Mouse (Mus musculus) hindbrain, postnatal 0 days (tissue): ENCODE results near the gene Nrcam. TPM values are rescaled to one million over a fixed set of nuclear protein-coding genes. Genes with fewer than 3 reads are reported as not detected.

Experiments used
- ATAC-seq: fragments of 200-750 bp; cut with Nextera tagmentation; 2 replicates; pipeline ENCODE4 v1.8.0; 2017; ENCODE audit warnings: mild to moderate bottlenecking, moderate TSS enrichment, moderate library complexity
- DNase-seq: peaks from one replicate; pipeline ENCODE4 v3.0.0-alpha.2; 2015; ENCODE audit warnings: low spot score
- H3K27ac ChIP-seq: fragments of 300-500 bp; sonication (generic); 2 replicates; pipeline ENCODE4 v1.5.1; 2014; ENCODE audit warnings: mild to moderate bottlenecking
- H3K27me3 ChIP-seq: fragments of 300-500 bp; sonication (generic); 2 replicates; pipeline ENCODE4 v1.6.1; 2014; ENCODE audit warnings: low read length, mixed read lengths; ENCODE audit not compliant: insufficient read depth
- H3K36me3 ChIP-seq: fragments of 300-500 bp; sonication (generic); 2 replicates; pipeline ENCODE4 v1.6.1; 2014; ENCODE audit warnings: low read length, mixed read lengths; ENCODE audit not compliant: insufficient read depth
- H3K4me1 ChIP-seq: fragments of 300-500 bp; sonication (generic); 2 replicates; pipeline ENCODE4 v1.6.1; 2014; ENCODE audit warnings: antibody characterized with exemption, low read length, mixed read lengths; ENCODE audit not compliant: insufficient read depth
- H3K4me2 ChIP-seq: fragments of 300-500 bp; sonication (generic); 2 replicates; pipeline ENCODE4 v1.6.1; 2014; ENCODE audit warnings: low read depth, mild to moderate bottlenecking, low read length, moderate library complexity, mixed read lengths
- H3K4me3 ChIP-seq: fragments of 300-500 bp; sonication (generic); 2 replicates; pipeline ENCODE4 v1.5.1; 2014; ENCODE audit warnings: low read length
- H3K9ac ChIP-seq: fragments of 300-500 bp; sonication (generic); replicated peaks from 2 replicates; pipeline ENCODE4 v1.6.1; 2014; ENCODE audit warnings: mild to moderate bottlenecking, low read length, moderate library complexity, mixed read lengths
- H3K9me3 ChIP-seq: fragments of 300-500 bp; sonication (generic); 2 replicates; pipeline ENCODE4 v1.6.1; 2016; ENCODE audit warnings: low read length, mixed read lengths
- CTCF ChIP-seq: IDR thresholded peaks from 2 replicates; pipeline ENCODE4 v1.5.1; 2016; ENCODE audit warnings: antibody characterized with exemption, control low read depth, low read depth
- WGBS: fragments of 180-500 bp; shearing (Covaris S2); extraction: QIAGEN DNeasy Blood & Tissue Kit; methylation state at CpG from one replicate; pipeline ENCODE4 v1.1.7; 2014; 5-methylcytosine and 5-hydroxymethylcytosine counted together
- polyA plus RNA-seq: library from polyadenylated mRNA; unstranded; fragments of >200 nt; fragmentation: Nextera tagmentation; extraction: Ambion mirVana; gene quantifications from 2 replicates; pipeline ENCODE4 v1.2.1, GENCODE M21; 2015
- total RNA-seq: library from RNA; depleted of rRNA; stranded (reverse); fragments of >200 nt; gene quantifications from 2 replicates; pipeline ENCODE4 v1.2.3, GENCODE M21; 2014

The Nrcam gene
- total and polyA plus RNA-seq, 2 experiments from 2014 or later = 113 to 163 TPM

GRCm38 (mm10) chr12:44479260-44480030, 150.8 kb downstream of the Nrcam start:
- no peak for TF ChIP-seq CTCF
- Histone ChIP-seq H3K9ac (no peak overlapping the region), H3K4me1 (peaks cover 7% of the 10 kb centered on the region; the same call in 1 of the 2 replicates), H3K4me3 (no peak overlapping the region), H3K36me3 (no peaks in the 10 kb centered on the region), H3K4me2 (no peak overlapping the region), H3K9me3 (no peaks in the 10 kb centered on the region), H3K27ac (peak overlapping the region; percentile 20; the same call in 1 of the 2 replicates), H3K27me3 (no peaks in the 10 kb centered on the region)
- DNase-seq (no peak), ATAC-seq (no peak)
- WGBS = 36% methylated on average over 6 of the region's 6 CpGs

DNA sequence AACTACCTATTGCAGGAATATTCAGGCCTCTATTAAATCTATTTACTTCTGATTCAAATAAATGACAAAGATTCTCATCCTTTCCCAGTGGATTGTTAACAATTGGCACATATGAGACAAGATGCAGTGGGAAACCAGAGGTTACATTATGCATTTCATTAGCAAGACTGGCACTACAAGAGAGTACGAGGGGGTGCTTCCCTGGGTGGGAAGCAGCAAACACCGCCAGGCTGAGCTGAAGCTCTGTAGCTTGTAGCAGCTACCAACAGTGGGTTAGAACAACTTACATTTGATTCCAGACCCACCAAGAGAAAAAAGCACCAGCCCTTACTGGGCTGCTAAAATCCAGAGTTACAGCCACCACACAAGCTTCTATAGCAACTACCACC, 151.3 kb downstream of the Nrcam start:
- no peak for ATAC-seq
- no peaks in the 10 kb centered on the region for H3K36me3 ChIP-seq
- 44% methylated on average over 2 of the region's 2 CpGs for WGBS
- H3K27ac ChIP-seq = peak overlapping the region; percentile 20; the same call in 1 of the 2 replicates
- H3K4me3 ChIP-seq = no peak overlapping the region
- H3K27me3 ChIP-seq = no peaks in the 10 kb centered on the region
- no peaks in the 10 kb centered on the region for H3K9me3 ChIP-seq
- no peak overlapping the region for H3K9ac ChIP-seq
- no peak overlapping the region for H3K4me2 ChIP-seq
- DNase-seq = no peak
- no peak for TF ChIP-seq CTCF
- H3K4me1 ChIP-seq = peaks cover 7% of the 10 kb centered on the region; the same call in 1 of the 2 replicates

- no peak overlapping the region for H3K9ac ChIP-seq
- H3K36me3 ChIP-seq = no peaks in the 10 kb centered on the region
- no peak for DNase-seq
- no peaks in the 10 kb centered on the region for H3K9me3 ChIP-seq
- WGBS = 55% methylated on average over 3 of the region's 3 CpGs
- H3K4me2 ChIP-seq = no peak overlapping the region
- H3K4me3 ChIP-seq = no peak overlapping the region
- no peak overlapping the region for H3K27ac ChIP-seq
- H3K27me3 ChIP-seq = no peaks in the 10 kb centered on the region
- peaks cover 7% of the 10 kb centered on the region; the same call in 1 of the 2 replicates for H3K4me1 ChIP-seq
- ATAC-seq = no peak
- no peak for TF ChIP-seq CTCF
Measured at GRCm38 (mm10) chr12:44481415-44481814, 152.7 kb downstream of the Nrcam start.

GRCm38 (mm10) chr12:44492759-44493479, 164.2 kb downstream of the Nrcam start:
- H3K4me2 ChIP-seq = no peak overlapping the region
- no peaks in the 10 kb centered on the region for H3K36me3 ChIP-seq
- 34% methylated on average over 5 of the region's 5 CpGs for WGBS
- H3K9me3 ChIP-seq = no peaks in the 10 kb centered on the region
- no peak for DNase-seq
- H3K27ac ChIP-seq = 0 out of 2 replicates have a peak overlapping the region, but pooled peaks have one; percentile 8
- ATAC-seq = no peak
- no peak for TF ChIP-seq CTCF
- H3K4me1 ChIP-seq = no peaks in the 10 kb centered on the region
- H3K4me3 ChIP-seq = no peak overlapping the region
- no peaks in the 10 kb centered on the region for H3K27me3 ChIP-seq
- no peak overlapping the region for H3K9ac ChIP-seq

- H3K9ac ChIP-seq = no peak overlapping the region
- TF ChIP-seq CTCF = no peak
- no peak overlapping the region for H3K27ac ChIP-seq
- H3K36me3 ChIP-seq = no peaks in the 10 kb centered on the region
- no peaks in the 10 kb centered on the region for H3K27me3 ChIP-seq
- no peak overlapping the region for H3K4me2 ChIP-seq
- no peak overlapping the region for H3K4me3 ChIP-seq
- 0 out of 2 replicates have a peak, but pooled peaks cover 5% of the 10 kb centered on the region for H3K4me1 ChIP-seq
- WGBS = 74% methylated on average over 2 of the region's 2 CpGs
- no peak for ATAC-seq
- no peaks in the 10 kb centered on the region for H3K9me3 ChIP-seq
- no peak for DNase-seq
Measured at GRCm38 (mm10) chr12:44497762-44498161, 169.1 kb downstream of the Nrcam start.

GRCm38 (mm10) chr12:44498872-44499271, 170.2 kb downstream of the Nrcam start:
- Histone ChIP-seq H3K9me3 (no peaks in the 10 kb centered on the region), H3K9ac (no peak overlapping the region), H3K27ac (no peak overlapping the region), H3K4me1 (0 out of 2 replicates have a peak, but pooled peaks cover 5% of the 10 kb centered on the region), H3K4me3 (no peak overlapping the region), H3K36me3 (no peaks in the 10 kb centered on the region), H3K4me2 (no peak overlapping the region), H3K27me3 (no peaks in the 10 kb centered on the region)
- TF ChIP-seq CTCF = no peak
- ATAC-seq = 0 out of 2 replicates have a peak, but pooled peaks have one; percentile 45
- no peak for DNase-seq
- 20% methylated on average over 5 of the region's 5 CpGs for WGBS
